Mouse (Mus musculus): ENCODE data around the gene Pex11a.
"Not testable (repeated sequence)": the region's sequence is repeated elsewhere in the genome, so short reads cannot be mapped to it uniquely, and the experiment has no call there.

The Pex11a gene

GRCm38 (mm10) chr7:79742659-79743536 lies at the start of gene Pex11a, which contains the start of gene Wdr93:
Gene Pex11a, minus strand, starts transcription at chr7:79743131.
Gene Wdr93, plus strand, starts transcription at chr7:79743163.
- peak; percentile 80 for ATAC-seq (ENCODE audit: insufficient number of reproducible peaks, low FRiP score, low TSS enrichment)

- ATAC-seq (ENCODE audit: insufficient number of reproducible peaks, low FRiP score, low TSS enrichment): not testable (repeated sequence)
These were observed 46.9 kb upstream of the Pex11a start for GRCm38 (mm10) chr7:79789812-79790211.

- ATAC-seq (ENCODE audit: insufficient number of reproducible peaks, low FRiP score, low TSS enrichment): 0 out of 2 replicates have a peak, but pooled peaks have one; percentile 27
These were observed 43.4 kb upstream of the Pex11a start for GRCm38 (mm10) chr7:79786295-79786694.

- no peak for ATAC-seq (ENCODE audit: insufficient number of reproducible peaks, low FRiP score, low TSS enrichment)
These were observed 39.6 kb upstream of the Pex11a start for GRCm38 (mm10) chr7:79782516-79782855.

GRCm38 (mm10) chr7:79781826-79782515 lies 39.0 kb upstream of the Pex11a start:
- ATAC-seq (ENCODE audit: insufficient number of reproducible peaks, low FRiP score, low TSS enrichment): no peak

- peak; percentile 83 for ATAC-seq (ENCODE audit: insufficient number of reproducible peaks, low FRiP score, low TSS enrichment)
These were observed 38.0 kb upstream of the Pex11a start for GRCm38 (mm10) chr7:79780647-79781626.

GRCm38 (mm10) chr7:79771561-79772512 lies 28.9 kb upstream of the Pex11a start:
- ATAC-seq (ENCODE audit: insufficient number of reproducible peaks, low FRiP score, low TSS enrichment): no peak

GRCm38 (mm10) chr7:79769664-79770063 lies 26.7 kb upstream of the Pex11a start:
- no peak for ATAC-seq (ENCODE audit: insufficient number of reproducible peaks, low FRiP score, low TSS enrichment)

- ATAC-seq (ENCODE audit: insufficient number of reproducible peaks, low FRiP score, low TSS enrichment): no peak
These were observed 23.1 kb upstream of the Pex11a start for GRCm38 (mm10) chr7:79765991-79766390.

- no peak for ATAC-seq (ENCODE audit: insufficient number of reproducible peaks, low FRiP score, low TSS enrichment)
These were observed 19.2 kb upstream of the Pex11a start for GRCm38 (mm10) chr7:79762106-79762505.

- no peak for ATAC-seq (ENCODE audit: insufficient number of reproducible peaks, low FRiP score, low TSS enrichment)
These were observed 18.4 kb upstream of the Pex11a start for GRCm38 (mm10) chr7:79761124-79761876.

GRCm38 (mm10) chr7:79759766-79760165 lies 16.8 kb upstream of the Pex11a start:
- no peak for ATAC-seq (ENCODE audit: insufficient number of reproducible peaks, low FRiP score, low TSS enrichment)

- no peak for ATAC-seq (ENCODE audit: insufficient number of reproducible peaks, low FRiP score, low TSS enrichment)
These were observed 15.2 kb upstream of the Pex11a start for GRCm38 (mm10) chr7:79758176-79758575.

- no peak for ATAC-seq (ENCODE audit: insufficient number of reproducible peaks, low FRiP score, low TSS enrichment)
These were observed 13.4 kb upstream of the Pex11a start for GRCm38 (mm10) chr7:79756334-79756733.

- ATAC-seq (ENCODE audit: insufficient number of reproducible peaks, low FRiP score, low TSS enrichment): no peak
These were observed 6.6 kb upstream of the Pex11a start for GRCm38 (mm10) chr7:79749511-79749910.

GRCm38 (mm10) chr7:79747659-79748058 lies 4.7 kb upstream of the Pex11a start:
- no peak for ATAC-seq (ENCODE audit: insufficient number of reproducible peaks, low FRiP score, low TSS enrichment)

- no peak for ATAC-seq (ENCODE audit: insufficient number of reproducible peaks, low FRiP score, low TSS enrichment)
These were observed 1.7 kb upstream of the Pex11a start for GRCm38 (mm10) chr7:79744585-79744984.

- ATAC-seq (ENCODE audit: insufficient number of reproducible peaks, low FRiP score, low TSS enrichment): no peak
These were observed 1.1 kb upstream of the Pex11a start for GRCm38 (mm10) chr7:79744051-79744450.

GRCm38 (mm10) chr7:79742277-79742658 lies 663 bp downstream of the Pex11a start:
- no peak for ATAC-seq (ENCODE audit: insufficient number of reproducible peaks, low FRiP score, low TSS enrichment)
